Mouse (Mus musculus) cerebellum, adult 2 months (tissue): ENCODE results near the gene Bex1.

Source experiments
- CTCF ChIP-seq: fragments of 200-500 bp; IDR thresholded peaks from 2 replicates; pipeline ENCODE4 v1.5.1; 2011; ENCODE audit warnings: low read depth, mild to moderate bottlenecking, control low read depth, low read length, moderate library complexity, borderline replicate concordance; ENCODE audit not compliant: insufficient read depth
- POLR2A ChIP-seq: fragments of 200-500 bp; IDR thresholded peaks from 2 replicates; pipeline ENCODE4 v1.6.1; 2011; ENCODE audit warnings: low read length, control low read depth, borderline replicate concordance; ENCODE audit not compliant: insufficient read depth

GRCm38 (mm10) chrX:136171189-136172117, 43.9 kb downstream of the Bex1 start:
- TF ChIP-seq POLR2A (no peak), CTCF (no peak)
